In genomic region chr13:35740301-35741039, GRCm38 (mm10) we compare ENCODE assay signal across 8 mouse cellular contexts.
A peak's percentile ranks its signal among the peaks of the same experiment; 100 is the strongest.
DNase-seq lines count a peak whose midpoint lies in the region; ATAC-seq and TF ChIP-seq lines count a peak whose summit lies in the region.

No protein-coding gene starts in this region.

- TF ChIP-seq POLR2A in thymus, adult 2 months (IDR thresholded peaks at IDR 0.05; ENCODE audit: control insufficient read depth, extremely low read depth, insufficient read depth, low read length, poor library complexity), result no peak

- peak overlapping the region; percentile 88 for H3K4me3 ChIP-seq in embryonic facial prominence, embryonic 10.5 days
- H3K4me3 ChIP-seq in intestine, postnatal 0 days (ENCODE audit: low read depth, low read length), result peak overlapping the region; percentile 98
- H3K4me3 ChIP-seq in liver, embryonic 16.5 days (ENCODE audit: low read depth, low read length), result peak overlapping the region; percentile 96
- peak overlapping the region; percentile 51 for H3K4me3 ChIP-seq in thymus, adult 2 months (ENCODE audit: control insufficient read depth, insufficient read depth, low read length)

- H3K9ac ChIP-seq in intestine, postnatal 0 days (ENCODE audit: low read depth, low read length), result peak overlapping the region; percentile 94
- H3K9ac ChIP-seq in liver, embryonic 16.5 days (ENCODE audit: low read depth, low read length), result peak overlapping the region; percentile 75

- no peaks in the 10 kb centered on the region for H3K9me3 ChIP-seq in embryonic facial prominence, embryonic 10.5 days
- H3K9me3 ChIP-seq in intestine, postnatal 0 days (ENCODE audit: control insufficient read depth), result no peaks in the 10 kb centered on the region
- H3K9me3 ChIP-seq in liver, embryonic 16.5 days (replicated peaks; ENCODE audit: control insufficient read depth, low read length), result no peaks in the 10 kb centered on the region

- no peaks in the 10 kb centered on the region for H3K36me3 ChIP-seq in embryonic facial prominence, embryonic 10.5 days (replicated peaks)
- H3K36me3 ChIP-seq in intestine, postnatal 0 days (ENCODE audit: control insufficient read depth, insufficient read depth), result no peaks in the 10 kb centered on the region
- no peaks in the 10 kb centered on the region for H3K36me3 ChIP-seq in liver, embryonic 16.5 days (ENCODE audit: control insufficient read depth, insufficient read depth)
- H3K36me3 ChIP-seq in thymus, adult 2 months (ENCODE audit: control insufficient read depth, insufficient read depth, low read length), result no peaks in the 10 kb centered on the region

- H3K27ac ChIP-seq in embryonic facial prominence, embryonic 10.5 days (replicated peaks), result peak overlapping the region; percentile 96
- H3K27ac ChIP-seq in intestine, postnatal 0 days (ENCODE audit: low read depth, low read length), result peak overlapping the region; percentile 76
- peak overlapping the region; percentile 88 for H3K27ac ChIP-seq in liver, embryonic 16.5 days (ENCODE audit: low read length)
- H3K27ac ChIP-seq in thymus, adult 2 months (ENCODE audit: control insufficient read depth, insufficient read depth, low read length), result no peak overlapping the region

- peaks cover 33% of the 10 kb centered on the region for H3K27me3 ChIP-seq in embryonic facial prominence, embryonic 10.5 days (replicated peaks; ENCODE audit: low read depth, poor library complexity, severe bottlenecking)
- H3K27me3 ChIP-seq in intestine, postnatal 0 days (replicated peaks; ENCODE audit: control insufficient read depth, insufficient read depth, low read length), result 0 out of 2 replicates have a peak, but pooled peaks cover 4% of the 10 kb centered on the region
- no peaks in the 10 kb centered on the region for H3K27me3 ChIP-seq in liver, embryonic 16.5 days (ENCODE audit: control insufficient read depth, insufficient read depth, low read depth, low read length)
- no peaks in the 10 kb centered on the region for H3K27me3 ChIP-seq in thymus, adult 2 months (ENCODE audit: control insufficient read depth, insufficient read depth, low read length)

- no peak for TF ChIP-seq CTCF in intestine, postnatal 0 days (IDR thresholded peaks at IDR 0.05; ENCODE audit: low read depth)
- peak; percentile 35; the same call in 1 of the 2 replicates for TF ChIP-seq CTCF in thymus, adult 2 months (IDR thresholded peaks at IDR 0.05; ENCODE audit: borderline replicate concordance, control insufficient read depth, extremely low read depth, insufficient read depth, low read length, poor library complexity)

- under 1% methylated on average over 61 of the region's 61 CpGs for WGBS in embryonic facial prominence, embryonic 10.5 days
- WGBS in intestine, postnatal 0 days, result 2% methylated on average over 56 of the region's 61 CpGs
- 2% methylated on average over 61 of the region's 61 CpGs for WGBS in liver, embryonic 16.5 days (ENCODE audit: insufficient replicate concordance)
- WGBS in thymus, adult 2 months, result 6% methylated on average over 61 of the region's 61 CpGs

- H3K4me1 ChIP-seq in embryonic facial prominence, embryonic 10.5 days, result peaks cover 18% of the 10 kb centered on the region
- H3K4me1 ChIP-seq in intestine, postnatal 0 days (replicated peaks; ENCODE audit: control insufficient read depth, insufficient read depth, low read length), result peaks cover 3% of the 10 kb centered on the region; the same call in 1 of the 2 replicates
- peaks cover 23% of the 10 kb centered on the region for H3K4me1 ChIP-seq in liver, embryonic 16.5 days (ENCODE audit: control insufficient read depth, low read depth, low read length)
- H3K4me1 ChIP-seq in thymus, adult 2 months (replicated peaks; ENCODE audit: control insufficient read depth, insufficient read depth, low read length), result 0 out of 2 replicates have a peak, but pooled peaks cover 3% of the 10 kb centered on the region

- DNase-seq in retina, adult 2 months (ENCODE audit: low read depth, low spot score), result peak; percentile 49
- DNase-seq in retina, postnatal 1 day, result no peak
- no peak for DNase-seq in embryonic facial prominence, embryonic 10.5 days (ENCODE audit: low spot score)
- DNase-seq in heart, adult 18-20 months, result peak; percentile 85 to 88
- peak; percentile 62 to 74 for DNase-seq in natural killer cell, adult 2 months (ENCODE audit: low spot score in 2 of 2)
- DNase-seq in thymus, adult 2 months, result peak; percentile 79

- peak overlapping the region; percentile 96 for H3K4me2 ChIP-seq in intestine, postnatal 0 days (replicated peaks; ENCODE audit: low read depth)
- peak overlapping the region; percentile 96 for H3K4me2 ChIP-seq in liver, embryonic 16.5 days (ENCODE audit: low read depth, low read length)

- peak; percentile 88 for ATAC-seq in intestine, postnatal 0 days
- peak; percentile 80 for ATAC-seq in liver, embryonic 16.5 days (ENCODE audit: low read depth)

Comparison
In these comparisons a context has a peak if more than half of its experiments do, and no peak if none do; other contexts are left out.
1. DNase-seq: peak in retina, adult 2 months (single experiment), heart, adult 18-20 months (2 of 2), natural killer cell, adult 2 months (2 of 2) and thymus, adult 2 months (single experiment); none in retina, postnatal 1 day (single experiment) and embryonic facial prominence, embryonic 10.5 days (single experiment).
2. Peak in every context shown above with its lines, with median percentiles within 50 percentile points of each other: H3K4me3 ChIP-seq.